Mouse (Mus musculus): ENCODE results near the gene Rara.

DNA sequence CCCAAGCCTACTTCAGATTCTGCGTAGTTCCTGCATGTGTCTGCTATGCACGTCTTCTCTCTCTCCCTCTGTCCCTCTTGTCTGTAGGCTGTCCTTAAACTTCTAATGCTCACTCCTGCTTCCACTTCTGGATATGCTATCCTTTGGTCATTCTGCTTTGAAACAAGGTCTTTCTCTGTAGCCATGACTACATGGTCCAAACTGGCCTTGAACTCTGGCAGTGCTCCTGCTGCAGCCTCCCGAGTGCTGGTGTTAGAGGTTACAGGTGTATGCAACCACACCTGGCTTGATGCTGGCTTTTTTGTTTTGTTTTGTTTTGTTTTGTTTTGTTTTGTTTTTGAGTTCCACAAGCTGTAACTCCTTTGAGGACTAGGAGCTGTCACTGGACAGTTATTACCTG, 6.7 kb downstream of the Rara start:
- TF ChIP-seq CTCF (conservative IDR thresholded peaks at IDR 0.05; ENCODE audit: insufficient read depth, insufficient read length, low read depth, low read length) (no peak), POLR2A (IDR thresholded peaks at IDR 0.05; ENCODE audit: low read depth, low read length) (no peak)

Data from kidney, adult 2 months (tissue).